Mouse (Mus musculus) layer of hippocampus, postnatal 36 days (tissue): ENCODE measurements around the gene Itga1. TPM values are rescaled to one million over a fixed set of nuclear protein-coding genes. Genes with fewer than 3 reads are reported as not detected.

Experiments
- DNase-seq, 2 experiments: peaks; one replicate each; pipeline ENCODE4 v3.0.0; 2022
- total RNA-seq, 2 experiments: library from RNA; stranded (reverse); gene quantifications; 2 replicates each; pipeline ENCODE4 v1.2.3; 2021

The Itga1 gene
- total RNA-seq, 2 experiments from 2014 or later: 5.1 to 5.6 TPM

GRCm38 (mm10) chr13:114987161-114987560, 114.6 kb downstream of the Itga1 start:
- DNase-seq: no peak

- DNase-seq: no peak
Observed at GRCm38 (mm10) chr13:114984658-114985057, 117.1 kb downstream of the Itga1 start.

- DNase-seq: no peak
Observed at GRCm38 (mm10) chr13:114983116-114983515, 118.6 kb downstream of the Itga1 start.

GRCm38 (mm10) chr13:114980831-114981419, 120.8 kb downstream of the Itga1 start:
- DNase-seq: no peak

GRCm38 (mm10) chr13:114974484-114975042, 127.2 kb downstream of the Itga1 start:
- no peak for DNase-seq

GRCm38 (mm10) chr13:114971905-114972304, 129.9 kb downstream of the Itga1 start:
- DNase-seq: no peak

- peak; percentile 77 to 81 for DNase-seq
Observed at GRCm38 (mm10) chr13:114964233-114964632, 137.5 kb downstream of the Itga1 start.

GRCm38 (mm10) chr13:114954516-114954915, 147.2 kb downstream of the Itga1 start:
- no peak for DNase-seq

- DNase-seq: no peak
Observed at GRCm38 (mm10) chr13:114933541-114933940, 168.2 kb downstream of the Itga1 start.

GRCm38 (mm10) chr13:114931775-114932294, 169.9 kb downstream of the Itga1 start, which contains the start of gene Itga2:
TSS of gene Itga2 (minus strand) at chr13:114932100.
- peak; percentile 15 to 24 for DNase-seq

GRCm38 (mm10) chr13:114930996-114931649, 170.6 kb downstream of the Itga1 start:
- DNase-seq: no peak

GRCm38 (mm10) chr13:114924785-114925184, 177.0 kb downstream of the Itga1 start:
- no peak for DNase-seq

- DNase-seq: peak; percentile 5 to 17
Observed at GRCm38 (mm10) chr13:114923331-114923730, 178.4 kb downstream of the Itga1 start.

GRCm38 (mm10) chr13:114915767-114916166, 186.0 kb downstream of the Itga1 start:
- DNase-seq: no peak

GRCm38 (mm10) chr13:114914963-114915362, 186.8 kb downstream of the Itga1 start:
- no peak for DNase-seq

- no peak for DNase-seq
Observed at GRCm38 (mm10) chr13:114914559-114914958, 187.2 kb downstream of the Itga1 start.

- DNase-seq: no peak
Observed at GRCm38 (mm10) chr13:114910629-114911028, 191.1 kb downstream of the Itga1 start.

GRCm38 (mm10) chr13:114909514-114909913, 192.2 kb downstream of the Itga1 start:
- DNase-seq: no peak

GRCm38 (mm10) chr13:114907876-114908275, 193.9 kb downstream of the Itga1 start:
- no peak for DNase-seq
